Mouse (Mus musculus) bone marrow, adult 2 months (tissue): Measurements from ENCODE around the gene Sorcs1. TPM values are rescaled to one million over a fixed set of nuclear protein-coding genes. Genes with fewer than 3 reads are reported as not detected.

Experiments used
- H3K27ac ChIP-seq: fragments of 200-500 bp; 2 replicates; pipeline ENCODE4 v1.5.1; 2012; ENCODE audit warnings: low read depth, mild to moderate bottlenecking, control low read depth, inconsistent platforms, low read length; ENCODE audit not compliant: control insufficient read depth, poor library complexity, insufficient read depth
- H3K4me1 ChIP-seq: fragments of 200-500 bp; 2 replicates; pipeline ENCODE4 v1.6.1; 2011; ENCODE audit warnings: low read length; ENCODE audit not compliant: control insufficient read depth, insufficient read depth
- H3K4me3 ChIP-seq: fragments of 200-500 bp; replicated peaks from 2 replicates; pipeline ENCODE3; 2011; ENCODE audit warnings: mild to moderate bottlenecking, low read depth, low read length, control low read depth; ENCODE audit not compliant: control insufficient read depth
- CTCF ChIP-seq: fragments of 200-500 bp; IDR thresholded peaks from 2 replicates; pipeline ENCODE4 v1.5.1; 2011; ENCODE audit warnings: low read length, control low read depth; ENCODE audit not compliant: control insufficient read depth, insufficient read depth
- POLR2A ChIP-seq: fragments of 200-500 bp; IDR thresholded peaks from 2 replicates; pipeline ENCODE4 v1.6.1; 2011; ENCODE audit warnings: low read depth, mild to moderate bottlenecking, control low read depth, low read length, borderline replicate concordance; ENCODE audit not compliant: control insufficient read depth
- WGBS: fragments of 180-500 bp; shearing (Covaris S2); methylation state at CpG from one replicate; pipeline ENCODE4 v1.1.7; 2018; 5-methylcytosine and 5-hydroxymethylcytosine counted together
- polyA plus RNA-seq: library from polyadenylated mRNA; stranded (reverse); fragments of >200 nt; gene quantifications from 2 replicates; pipeline ENCODE4 v1.2.4, GENCODE M21; 2011; ENCODE audit warnings: low replicate concordance; ENCODE audit not compliant: missing spikeins, insufficient read depth, insufficient read length

Gene Sorcs1
- polyA plus RNA-seq, 1 experiment, result not detected

- no peak for TF ChIP-seq CTCF
- TF ChIP-seq POLR2A, result no peak
- 58% methylated on average over 4 of the region's 4 CpGs for WGBS
- Histone ChIP-seq H3K4me3 (no peak overlapping the region), H3K4me1 (no peaks in the 10 kb centered on the region), H3K27ac (no peak overlapping the region)
Observed at GRCm38 (mm10) chr19:50521943-50522342, 156.5 kb downstream of the Sorcs1 start.

DNA sequence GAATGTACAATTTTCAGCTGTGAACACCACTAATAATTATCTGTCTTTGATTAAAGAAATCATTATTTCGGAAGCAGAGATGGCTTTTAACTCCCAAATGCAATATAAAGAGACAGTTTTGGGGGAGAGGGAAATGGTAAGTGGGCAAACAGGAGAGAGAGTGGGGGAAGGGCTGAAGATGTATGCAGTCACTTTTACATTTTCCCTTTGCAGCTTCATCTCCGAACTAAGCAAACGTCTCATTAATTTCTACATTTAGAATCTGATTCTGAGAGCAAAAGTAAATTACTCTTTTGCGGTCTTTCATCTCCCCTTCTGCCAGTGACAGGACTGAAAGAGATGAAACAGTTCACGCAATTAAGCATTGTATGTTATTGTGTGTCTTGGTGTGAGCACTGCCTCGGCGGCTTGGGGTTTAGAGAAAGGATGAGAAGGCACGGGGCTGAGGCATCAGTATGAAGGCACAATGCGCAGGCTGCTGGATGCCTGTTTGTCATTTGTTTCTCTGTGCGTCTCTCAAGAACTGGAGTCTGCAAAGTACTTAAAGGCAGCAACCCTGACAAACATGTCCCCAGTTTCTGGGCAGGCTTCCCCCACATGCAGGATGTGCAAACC lies 163.3 kb downstream of the Sorcs1 start:
- no peak for TF ChIP-seq POLR2A
- 82% methylated on average over 10 of the region's 10 CpGs for WGBS

DNA sequence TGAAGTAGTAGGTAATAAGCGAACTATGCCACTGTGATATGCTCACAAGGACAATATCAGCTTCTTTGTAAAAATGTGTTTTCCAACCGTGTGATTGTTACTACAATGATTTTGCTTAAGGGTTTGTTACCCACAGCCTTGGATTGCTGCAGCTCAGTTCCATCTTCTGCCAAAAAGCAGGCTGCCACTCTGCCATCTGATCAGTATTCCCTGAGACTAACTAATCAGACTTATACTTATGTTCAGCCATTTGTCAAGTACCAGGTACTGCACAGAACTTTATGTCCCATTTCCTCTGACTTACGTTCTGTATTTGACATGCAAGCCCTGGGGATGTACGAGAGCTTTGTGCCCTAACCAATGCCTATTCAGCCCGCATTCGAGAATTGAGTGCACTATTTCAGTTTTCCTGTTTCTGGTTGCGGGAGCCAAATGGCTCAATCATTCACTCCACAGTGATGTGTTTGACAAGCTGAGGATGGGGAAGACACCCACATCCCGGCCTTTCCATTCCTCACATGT lies 164.1 kb downstream of the Sorcs1 start:
- TF ChIP-seq POLR2A (no peak), CTCF (no peak)
- H3K4me1 ChIP-seq, result no peaks in the 10 kb centered on the region
- no peak overlapping the region for H3K4me3 ChIP-seq
- 75% methylated on average over 8 of the region's 8 CpGs for WGBS
- no peak overlapping the region for H3K27ac ChIP-seq

More for the DNA sequence above, 163.3 kb downstream of the Sorcs1 start:
- no peak overlapping the region for H3K27ac ChIP-seq
- no peak overlapping the region for H3K4me3 ChIP-seq
- H3K4me1 ChIP-seq, result no peaks in the 10 kb centered on the region

GRCm38 (mm10) chr19:50502816-50503215 lies 175.6 kb downstream of the Sorcs1 start:
- no peak for TF ChIP-seq POLR2A
- no peak for TF ChIP-seq CTCF
- no peak overlapping the region for H3K4me3 ChIP-seq
- H3K4me1 ChIP-seq, result no peaks in the 10 kb centered on the region
- no peak overlapping the region for H3K27ac ChIP-seq
- WGBS, result 69% methylated on average over 1 of the region's 1 CpGs

- TF ChIP-seq CTCF, result no peak
- no peak for TF ChIP-seq POLR2A
- H3K4me1 ChIP-seq, result no peaks in the 10 kb centered on the region
- H3K4me3 ChIP-seq, result no peak overlapping the region
- 88% methylated on average over 3 of the region's 3 CpGs for WGBS
- no peak overlapping the region for H3K27ac ChIP-seq
Observed at GRCm38 (mm10) chr19:50491121-50491520, 187.3 kb downstream of the Sorcs1 start.

- no peaks in the 10 kb centered on the region for H3K4me1 ChIP-seq
- WGBS, result 68% methylated on average over 2 of the region's 2 CpGs
- no peak overlapping the region for H3K27ac ChIP-seq
- TF ChIP-seq POLR2A (no peak), CTCF (no peak)
- no peak overlapping the region for H3K4me3 ChIP-seq
Observed at GRCm38 (mm10) chr19:50490721-50491120, 187.7 kb downstream of the Sorcs1 start.

DNA sequence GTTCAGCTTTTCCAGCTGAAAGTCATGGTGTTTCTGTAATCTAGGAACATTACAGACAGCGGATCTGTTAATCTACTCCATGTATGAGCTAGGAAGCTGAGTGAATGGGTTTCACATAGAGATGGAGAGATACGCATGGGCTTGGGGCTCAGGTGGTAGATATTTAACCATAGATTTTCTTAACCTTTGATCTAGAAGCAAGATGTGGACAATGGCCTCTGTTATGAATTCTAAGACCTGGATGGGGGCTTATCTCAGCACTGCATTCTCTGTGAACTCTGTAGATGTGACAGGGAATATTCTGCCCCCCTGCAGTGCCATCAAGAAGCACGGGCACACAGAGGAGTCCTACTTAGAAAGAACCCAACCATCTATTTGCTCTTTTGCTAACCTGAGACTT lies 188.7 kb downstream of the Sorcs1 start:
- Histone ChIP-seq H3K4me1 (no peaks in the 10 kb centered on the region), H3K27ac (no peak overlapping the region), H3K4me3 (no peak overlapping the region)
- TF ChIP-seq POLR2A (no peak), CTCF (no peak)
- WGBS, result 70% methylated on average over 3 of the region's 3 CpGs

DNA sequence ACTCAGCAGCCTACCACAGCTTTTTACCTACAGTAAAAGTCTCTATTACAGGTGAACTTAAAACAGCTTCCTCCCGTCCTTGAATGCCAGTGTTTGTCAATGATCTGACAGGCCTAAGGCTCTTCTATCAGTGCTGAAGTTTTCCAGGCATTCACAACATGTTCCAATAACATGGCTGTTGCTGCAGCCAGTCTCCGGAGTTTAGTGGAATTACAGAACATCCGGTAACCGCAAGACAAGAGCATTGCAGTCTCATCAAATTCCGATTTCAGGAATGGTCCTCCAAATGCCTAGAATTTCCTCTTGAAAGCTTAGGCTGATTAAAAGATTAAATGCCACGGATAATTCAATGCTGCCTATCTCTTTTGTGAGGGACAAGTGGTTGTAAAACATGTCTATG lies 190.0 kb downstream of the Sorcs1 start:
- no peak overlapping the region for H3K4me3 ChIP-seq
- H3K27ac ChIP-seq, result no peak overlapping the region
- no peaks in the 10 kb centered on the region for H3K4me1 ChIP-seq
- TF ChIP-seq CTCF (no peak), POLR2A (no peak)
- WGBS, result 68% methylated on average over 6 of the region's 6 CpGs

GRCm38 (mm10) chr19:50487768-50488167 lies 190.7 kb downstream of the Sorcs1 start:
- TF ChIP-seq CTCF (no peak), POLR2A (no peak)
- Histone ChIP-seq H3K27ac (no peak overlapping the region), H3K4me1 (no peaks in the 10 kb centered on the region), H3K4me3 (no peak overlapping the region)
- WGBS, result 48% methylated on average over 11 of the region's 11 CpGs
